Mouse (Mus musculus): ENCODE data around the gene Sun2. TPM values are rescaled to one million over a fixed set of nuclear protein-coding genes. Genes with fewer than 3 reads are reported as not detected.

Gene Sun2
- polyA plus RNA-seq, 1 experiment from 2014 or later: 6.0 TPM

DNA sequence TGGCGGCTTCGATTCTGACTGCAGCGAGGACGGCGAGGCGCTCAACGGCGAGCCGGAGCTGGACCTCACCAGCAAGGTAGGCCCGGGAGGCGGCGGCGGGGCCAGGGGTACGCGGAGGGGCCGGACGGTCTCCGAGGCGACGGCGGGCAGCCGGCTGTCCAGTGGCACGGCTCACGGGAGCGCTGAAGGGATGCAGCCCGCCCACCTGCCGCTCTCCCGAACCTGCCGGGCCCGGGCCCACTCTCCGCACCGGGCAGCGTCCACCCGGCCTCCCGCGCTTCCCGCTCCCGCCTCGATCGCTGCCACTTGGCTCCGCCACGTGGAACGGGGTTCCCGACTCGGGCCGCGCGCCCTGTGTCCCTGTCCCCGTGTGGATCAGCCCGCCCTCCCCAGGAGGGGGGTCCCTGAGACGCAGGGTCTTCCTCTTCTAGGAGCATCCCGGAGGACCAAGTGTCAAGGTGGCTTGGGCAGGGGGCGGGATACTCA is 51.3 kb downstream of the Sun2 start:
- peak overlapping the region; percentile 87 for H3K27ac ChIP-seq
- H3K36me3 ChIP-seq: peaks cover 17% of the 10 kb centered on the region
- H3K4me2 ChIP-seq: peak overlapping the region; percentile 93
- peak overlapping the region; percentile 83 for H3K9ac ChIP-seq
- H3K4me3 ChIP-seq: peak overlapping the region; percentile 97
- no peaks in the 10 kb centered on the region for H3K9me3 ChIP-seq
- WGBS: under 1% methylated on average over 35 of the region's 53 CpGs
- no peak for ATAC-seq (ENCODE audit: insufficient number of reproducible peaks, low FRiP score, low TSS enrichment, low read depth)
- H3K27me3 ChIP-seq: no peaks in the 10 kb centered on the region
- H3K4me1 ChIP-seq: peaks cover 39% of the 10 kb centered on the region

DNA sequence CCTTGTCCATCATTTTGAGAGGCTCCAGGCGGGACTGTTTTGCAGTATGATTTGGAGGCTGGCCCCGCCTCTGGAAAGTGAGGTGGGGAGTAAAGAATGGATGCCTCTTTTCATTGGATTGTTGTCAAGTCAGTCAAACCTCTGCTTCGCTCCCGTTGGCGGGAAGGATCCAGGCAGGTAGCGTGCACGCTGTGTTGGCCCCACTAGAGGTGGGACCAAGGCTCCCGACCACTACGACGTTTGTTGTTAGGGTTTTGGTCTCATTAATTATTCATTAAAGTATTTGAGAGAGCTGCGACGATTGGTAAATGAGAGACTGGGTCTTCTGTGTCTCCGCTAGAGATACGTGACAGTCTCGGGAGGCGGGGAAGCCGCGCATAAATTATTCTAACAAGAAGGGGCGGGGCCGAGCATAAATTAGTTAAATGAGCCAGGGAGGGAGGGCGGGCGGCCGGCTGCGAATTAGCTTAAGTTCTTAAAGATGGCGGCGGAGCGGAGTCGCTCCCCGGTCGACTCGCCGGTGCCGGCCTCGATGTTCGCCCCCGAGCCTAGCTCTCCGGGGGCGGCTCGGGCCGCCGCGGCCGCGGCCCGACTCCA is 51.8 kb downstream of the Sun2 start, which contains the start of gene Gtpbp1:
Gene Gtpbp1 (plus strand): TSS at position 420 of the 597 bp plus-strand sequence.
- no peaks in the 10 kb centered on the region for H3K9me3 ChIP-seq
- H3K4me1 ChIP-seq: peaks cover 45% of the 10 kb centered on the region
- WGBS: under 1% methylated on average over 45 of the region's 45 CpGs

GRCm38 (mm10) chr15:79689662-79690425 is 52.5 kb downstream of the Sun2 start:
- Histone ChIP-seq H3K9ac (no peak overlapping the region), H3K36me3 (peaks cover 8% of the 10 kb centered on the region), H3K4me1 (peaks cover 51% of the 10 kb centered on the region), H3K27me3 (no peaks in the 10 kb centered on the region), H3K9me3 (no peaks in the 10 kb centered on the region), H3K27ac (peak overlapping the region; percentile 69), H3K4me3 (peak overlapping the region; percentile 97), H3K4me2 (peak overlapping the region; percentile 93)
- 11% methylated on average over 24 of the region's 24 CpGs for WGBS
- ATAC-seq (ENCODE audit: insufficient number of reproducible peaks, low FRiP score, low TSS enrichment, low read depth): no peak

More for the DNA sequence above, 51.8 kb downstream of the Sun2 start, which contains the start of gene Gtpbp1:
- peak within 1 kb of the TSS; percentile 83 for H3K9ac ChIP-seq
- peak within 1 kb of the TSS; percentile 93 for H3K4me2 ChIP-seq
- peaks cover 14% of the 10 kb centered on the region for H3K36me3 ChIP-seq
- ATAC-seq (ENCODE audit: insufficient number of reproducible peaks, low FRiP score, low TSS enrichment, low read depth): peak; percentile 96
- H3K27me3 ChIP-seq: no peaks in the 10 kb centered on the region
- peak within 1 kb of the TSS; percentile 97 for H3K4me3 ChIP-seq
- H3K27ac ChIP-seq: peak within 1 kb of the TSS; percentile 87

GRCm38 (mm10) chr15:79688268-79688956 is 53.9 kb downstream of the Sun2 start:
- peak overlapping the region; percentile 67 for H3K4me2 ChIP-seq
- peak overlapping the region; percentile 98 for H3K27ac ChIP-seq
- H3K9me3 ChIP-seq: no peaks in the 10 kb centered on the region
- peaks cover 66% of the 10 kb centered on the region for H3K4me1 ChIP-seq
- H3K36me3 ChIP-seq: no peaks in the 10 kb centered on the region
- H3K9ac ChIP-seq: peak overlapping the region; percentile 88; the same call in 1 of the 2 replicates
- peak overlapping the region; percentile 87 for H3K4me3 ChIP-seq
- no peaks in the 10 kb centered on the region for H3K27me3 ChIP-seq
- 4% methylated on average over 8 of the region's 8 CpGs for WGBS
- ATAC-seq (ENCODE audit: insufficient number of reproducible peaks, low FRiP score, low TSS enrichment, low read depth): no peak

DNA sequence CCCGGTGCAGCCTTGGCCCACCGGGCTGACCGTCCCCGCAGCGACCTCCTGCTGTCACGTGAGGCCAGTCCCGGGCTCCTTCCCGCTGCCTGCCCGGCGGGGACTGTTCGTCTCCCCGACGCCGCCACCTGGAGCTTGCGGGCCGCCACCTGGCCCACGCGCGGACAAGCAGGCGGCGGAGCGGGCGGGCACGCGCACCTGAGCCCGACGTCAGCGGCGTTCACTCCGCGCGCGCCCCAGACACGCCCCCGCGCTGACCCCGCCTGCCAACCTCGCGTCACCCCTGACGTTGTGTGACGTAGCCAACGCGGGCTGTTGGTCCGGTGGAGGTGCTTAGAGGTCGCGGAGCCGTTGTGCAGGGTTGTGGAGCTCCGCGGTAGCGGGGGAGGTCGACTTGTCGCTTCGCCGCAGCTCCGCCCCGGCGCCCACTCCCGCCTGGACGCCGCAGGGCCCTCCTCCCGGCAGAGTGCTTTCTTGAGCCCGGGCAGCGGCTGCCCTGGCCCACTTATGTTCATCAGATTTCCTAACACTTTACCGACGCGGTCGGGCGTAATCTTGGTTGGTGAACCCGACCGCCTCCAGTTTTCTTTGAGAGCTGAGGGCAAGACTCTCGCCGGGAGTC is 54.6 kb downstream of the Sun2 start, which contains the start of gene Josd1:
Gene Josd1 (minus strand): TSS at position 274 of the 622 bp plus-strand sequence.
- H3K27ac ChIP-seq: peak within 1 kb of the TSS; percentile 98
- ATAC-seq (ENCODE audit: insufficient number of reproducible peaks, low FRiP score, low TSS enrichment, low read depth): peak; percentile 68
- H3K9me3 ChIP-seq: no peaks in the 10 kb centered on the region
- peak within 1 kb of the TSS; percentile 88 for H3K9ac ChIP-seq
- H3K4me1 ChIP-seq: peaks cover 71% of the 10 kb centered on the region
- no peaks in the 10 kb centered on the region for H3K36me3 ChIP-seq
- peak within 1 kb of the TSS; percentile 67 for H3K4me2 ChIP-seq
- peak within 1 kb of the TSS; percentile 87 for H3K4me3 ChIP-seq
- WGBS: under 1% methylated on average over 59 of the region's 72 CpGs
- H3K27me3 ChIP-seq: no peaks in the 10 kb centered on the region

DNA sequence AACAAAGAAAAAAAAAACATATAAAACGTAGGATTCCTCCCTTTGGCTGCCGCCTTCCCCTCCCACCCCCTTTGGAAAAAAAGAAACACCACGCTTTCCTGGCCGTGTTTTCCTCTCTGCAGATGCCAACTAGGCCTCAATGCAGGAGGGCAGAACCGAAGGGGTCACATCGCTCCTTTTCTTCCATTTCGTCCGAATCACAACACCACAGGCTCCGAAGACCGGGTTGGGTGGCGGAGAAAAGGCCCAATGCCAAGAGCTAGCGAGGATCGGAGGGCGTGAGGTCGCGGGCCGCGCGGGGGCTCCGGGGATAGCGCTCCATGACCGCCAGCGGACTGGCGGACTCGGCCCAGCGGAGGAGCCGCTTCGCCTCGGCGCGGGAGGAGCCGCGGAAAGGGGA is 55.2 kb downstream of the Sun2 start:
- Histone ChIP-seq H3K27ac (peak overlapping the region; percentile 98), H3K4me1 (peaks cover 68% of the 10 kb centered on the region), H3K27me3 (no peaks in the 10 kb centered on the region), H3K36me3 (no peaks in the 10 kb centered on the region), H3K9me3 (no peaks in the 10 kb centered on the region), H3K4me2 (peak overlapping the region; percentile 67), H3K4me3 (peak overlapping the region; percentile 87), H3K9ac (peak overlapping the region; percentile 88)
- no peak for ATAC-seq (ENCODE audit: insufficient number of reproducible peaks, low FRiP score, low TSS enrichment, low read depth)
- WGBS: under 1% methylated on average over 33 of the region's 33 CpGs

GRCm38 (mm10) chr15:79686046-79686869 is 56.1 kb downstream of the Sun2 start:
- no peak for ATAC-seq (ENCODE audit: insufficient number of reproducible peaks, low FRiP score, low TSS enrichment, low read depth)
- no peak overlapping the region for H3K9ac ChIP-seq
- 0 out of 2 replicates have a peak, but pooled peaks cover 3% of the 10 kb centered on the region for H3K36me3 ChIP-seq
- WGBS: 13% methylated on average over 15 of the region's 15 CpGs
- H3K4me3 ChIP-seq: peak overlapping the region; percentile 87
- H3K27me3 ChIP-seq: no peaks in the 10 kb centered on the region
- H3K4me1 ChIP-seq: peaks cover 63% of the 10 kb centered on the region
- no peaks in the 10 kb centered on the region for H3K9me3 ChIP-seq
- H3K27ac ChIP-seq: no peak overlapping the region
- H3K4me2 ChIP-seq: peak overlapping the region; percentile 67

- H3K4me3 ChIP-seq: peak overlapping the region; percentile 87
- WGBS: 21% methylated on average over 6 of the region's 6 CpGs
These were observed 57.1 kb downstream of the Sun2 start for GRCm38 (mm10) chr15:79685141-79685641.

GRCm38 (mm10) chr15:79684616-79685015 is 57.7 kb downstream of the Sun2 start:
- H3K9me3 ChIP-seq: no peaks in the 10 kb centered on the region
- 0 out of 2 replicates have a peak overlapping the region, but pooled peaks have one; percentile 15 for H3K9ac ChIP-seq
- 74% methylated on average over 6 of the region's 6 CpGs for WGBS
- peaks cover 5% of the 10 kb centered on the region; the same call in 1 of the 2 replicates for H3K36me3 ChIP-seq
- peak overlapping the region; percentile 67 for H3K4me2 ChIP-seq
- peak overlapping the region; percentile 87 for H3K4me3 ChIP-seq
- ATAC-seq (ENCODE audit: insufficient number of reproducible peaks, low FRiP score, low TSS enrichment, low read depth): no peak
- no peak overlapping the region for H3K27ac ChIP-seq
- peaks cover 59% of the 10 kb centered on the region for H3K4me1 ChIP-seq
- no peaks in the 10 kb centered on the region for H3K27me3 ChIP-seq

More at GRCm38 (mm10) chr15:79685141-79685641, 57.1 kb downstream of the Sun2 start:
- no peak for ATAC-seq (ENCODE audit: insufficient number of reproducible peaks, low FRiP score, low TSS enrichment, low read depth)
- Histone ChIP-seq H3K9me3 (no peaks in the 10 kb centered on the region), H3K9ac (0 out of 2 replicates have a peak overlapping the region, but pooled peaks have one; percentile 15), H3K36me3 (0 out of 2 replicates have a peak, but pooled peaks cover 3% of the 10 kb centered on the region), H3K27me3 (no peaks in the 10 kb centered on the region), H3K4me2 (peak overlapping the region; percentile 67), H3K4me1 (peaks cover 64% of the 10 kb centered on the region), H3K27ac (no peak overlapping the region)

- H3K4me3 ChIP-seq: 0 out of 2 replicates have a peak overlapping the region, but pooled peaks have one; percentile 9
- 0 out of 2 replicates have a peak overlapping the region, but pooled peaks have one; percentile 3 for H3K9ac ChIP-seq
These were observed 58.5 kb downstream of the Sun2 start for GRCm38 (mm10) chr15:79683707-79684465.

More at GRCm38 (mm10) chr15:79683707-79684465, 58.5 kb downstream of the Sun2 start:
- Histone ChIP-seq H3K27me3 (no peaks in the 10 kb centered on the region), H3K4me1 (peaks cover 55% of the 10 kb centered on the region), H3K36me3 (peaks cover 6% of the 10 kb centered on the region; the same call in 1 of the 2 replicates), H3K27ac (no peak overlapping the region), H3K9me3 (no peaks in the 10 kb centered on the region), H3K4me2 (peak overlapping the region; percentile 67)
- no peak for ATAC-seq (ENCODE audit: insufficient number of reproducible peaks, low FRiP score, low TSS enrichment, low read depth)
- 75% methylated on average over 19 of the region's 19 CpGs for WGBS
